Mouse (Mus musculus): ENCODE results near the gene Klhl22.

DNA sequence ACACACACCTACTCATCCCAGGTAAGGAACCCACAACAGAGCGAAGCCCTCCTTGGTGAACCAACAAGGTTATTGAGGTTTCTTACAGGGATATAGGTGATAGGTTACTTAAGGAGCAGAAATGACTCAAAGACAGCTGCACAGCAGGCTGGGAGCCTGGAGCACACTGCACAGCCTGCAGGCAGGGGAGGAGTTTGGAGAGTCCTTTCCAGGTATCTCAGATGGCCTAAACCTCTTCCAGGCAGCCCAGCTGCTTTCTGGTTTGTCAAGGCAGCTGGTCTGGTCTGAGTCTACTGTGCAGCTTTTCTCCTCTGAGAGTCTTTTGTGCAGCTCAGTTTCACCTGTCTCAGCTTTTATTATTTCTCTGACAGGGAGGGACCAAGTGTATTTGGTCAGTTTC lies 1.7 kb upstream of the Klhl22 start:
- TF ChIP-seq CTCF (IDR thresholded peaks at IDR 0.05) (no peak), EP300 (IDR thresholded peaks at IDR 0.05) (no peak)

All from lung, postnatal 0 days (tissue).